Mouse (Mus musculus) macrophage (primary cell): ENCODE data around the gene Fh1. TPM values are rescaled to one million over a fixed set of nuclear protein-coding genes. Genes with fewer than 3 reads are reported as not detected.
A peak's percentile ranks its signal among the peaks of the same experiment; 100 is the strongest.

Experiments used
- H3K27ac ChIP-seq: fragments of 350-480 bp; formaldehyde crosslinking; 2 replicates; pipeline ENCODE4 v1.9.0; 2021
- H3K36me3 ChIP-seq: fragments of 350-480 bp; formaldehyde crosslinking; 2 replicates; pipeline ENCODE4 v1.9.0; 2021; ENCODE audit errors: inconsistent target
- H3K4me3 ChIP-seq: fragments of 350-480 bp; formaldehyde crosslinking; 2 replicates; pipeline ENCODE4 v1.9.0; 2021; ENCODE audit errors: inconsistent target
- H3K79me2 ChIP-seq: fragments of 350-480 bp; formaldehyde crosslinking; 2 replicates; pipeline ENCODE4 v1.9.0; 2021; ENCODE audit errors: inconsistent target
- WGBS: methylation state at CpG from one replicate; pipeline ENCODE4 v1.1.7; 2026; ENCODE audit warnings: inconsistent platforms; ENCODE audit not compliant: missing documents; 5-methylcytosine and 5-hydroxymethylcytosine counted together
- polyA plus RNA-seq: library from polyadenylated mRNA; stranded (reverse); fragments of 250-400 nt; gene quantifications from 3 replicates; pipeline ENCODE4 v1.2.4, GENCODE M21; 2018; ENCODE audit warnings: inconsistent platforms
- total RNA-seq, 78 experiments: library from RNA; depleted of rRNA; stranded (reverse); fragments of 250-400 nt; gene quantifications; 1 replicate in 9 of 78; 2 replicates in 24 of 78; 3 replicates in 43 of 78; 4 replicates in 2 of 78; pipeline ENCODE4 v1.2.4; 2018; ENCODE audit warnings: inconsistent platforms in 56 of 78

Gene Fh1
- 10 to 100 TPM in 17 of 26 experiments, 1 to 10 TPM in 9; 3.5 to 34.8 (median 13.5) TPM for total RNA-seq (2018; cell fraction: chromatin; rRNA removed)
- total RNA-seq (2018; cell fraction: cytosol; rRNA removed): 10 to 100 TPM; 17.4 to 50.6 (median 23.6) TPM
- total RNA-seq (2018; cell fraction: nucleus; rRNA removed): 10 to 100 TPM in 18 of 26 experiments, 1 to 10 TPM in 8; 6.5 to 31.6 (median 15.0) TPM
- polyA plus RNA-seq: 37.4 to 41.8 TPM (median 39.4 TPM) in 3 replicates

DNA sequence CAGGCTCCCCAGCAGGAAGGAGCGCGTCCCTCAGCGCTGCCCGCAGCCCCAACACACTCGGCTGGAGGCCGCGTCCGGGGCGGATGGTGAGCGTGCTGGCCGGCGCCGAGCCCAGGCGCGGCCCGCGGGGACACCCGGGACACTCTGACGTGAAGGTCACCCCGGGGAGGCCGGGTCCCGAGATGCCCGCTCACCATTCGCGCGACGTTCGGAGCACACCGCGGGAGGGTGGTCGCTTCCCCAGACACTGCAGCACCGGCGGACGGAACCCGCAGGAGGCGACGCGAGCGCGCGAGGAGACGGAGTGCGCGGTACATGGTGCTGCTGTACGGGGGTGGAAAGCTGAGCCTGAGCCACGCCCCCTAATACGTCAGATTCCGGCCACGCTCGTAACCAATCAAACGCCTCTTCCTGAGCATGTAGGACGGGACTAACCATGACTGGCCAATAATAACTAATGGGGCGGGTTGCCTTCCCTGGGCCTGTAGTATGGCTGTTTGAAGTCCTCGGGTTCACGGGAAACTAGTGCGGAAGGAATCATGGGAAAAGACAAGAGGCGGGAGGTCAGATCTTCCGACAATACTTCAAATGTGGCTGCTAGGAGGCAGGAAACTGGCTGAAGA, at the start of gene Fh1:
Fh1 (minus strand) TSS at position 379 of the 623 bp plus-strand sequence.
- peak within 1 kb of the TSS; percentile 71 for H3K27ac ChIP-seq
- peak within 1 kb of the TSS; percentile 77 for H3K4me3 ChIP-seq
- WGBS: 0% methylated on average over 55 of the region's 58 CpGs
- no peaks in the 10 kb centered on the region for H3K36me3 ChIP-seq
- H3K79me2 ChIP-seq: peaks cover 47% of the 10 kb centered on the region

GRCm38 (mm10) chr1:175675116-175675515, 49.7 kb upstream of the Fh1 start:
- no peaks in the 10 kb centered on the region for H3K36me3 ChIP-seq
- H3K79me2 ChIP-seq: no peaks in the 10 kb centered on the region
- no peak overlapping the region for H3K27ac ChIP-seq
- 91% methylated on average over 6 of the region's 6 CpGs for WGBS
- H3K4me3 ChIP-seq: no peak overlapping the region

GRCm38 (mm10) chr1:175673563-175674325, 48.3 kb upstream of the Fh1 start:
- Histone ChIP-seq H3K79me2 (no peaks in the 10 kb centered on the region), H3K4me3 (no peak overlapping the region), H3K36me3 (no peaks in the 10 kb centered on the region), H3K27ac (no peak overlapping the region)
- 74% methylated on average over 7 of the region's 7 CpGs for WGBS

DNA sequence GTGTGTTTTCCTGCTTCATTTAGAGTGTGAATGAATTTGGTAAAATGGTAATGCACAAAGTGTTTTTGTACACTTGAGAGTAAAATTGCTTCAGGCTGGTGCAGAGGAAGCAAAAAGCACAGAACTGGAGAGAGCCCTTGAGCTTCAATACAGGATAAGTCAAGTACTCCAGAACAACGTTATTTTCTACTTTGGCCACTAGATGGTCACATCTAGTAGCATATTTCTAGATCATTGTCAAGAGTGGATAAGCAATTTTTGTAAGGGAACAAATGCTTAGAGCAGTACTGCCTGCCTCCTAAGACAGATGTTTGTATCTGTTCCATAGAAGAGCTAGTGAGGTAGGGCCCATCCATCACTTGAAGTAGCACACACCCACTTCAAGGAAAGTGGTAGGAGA, 46.2 kb upstream of the Fh1 start:
- Histone ChIP-seq H3K36me3 (no peaks in the 10 kb centered on the region), H3K4me3 (no peak overlapping the region), H3K79me2 (no peaks in the 10 kb centered on the region), H3K27ac (no peak overlapping the region)
- 5% methylated on average over 1 of the region's 1 CpGs for WGBS

- no peak overlapping the region for H3K4me3 ChIP-seq
- WGBS: 75% methylated on average over 7 of the region's 7 CpGs
Observed at GRCm38 (mm10) chr1:175670042-175670441, 44.6 kb upstream of the Fh1 start.

GRCm38 (mm10) chr1:175669456-175669855, 44.0 kb upstream of the Fh1 start:
- H3K4me3 ChIP-seq: no peak overlapping the region
- no peaks in the 10 kb centered on the region for H3K36me3 ChIP-seq
- H3K79me2 ChIP-seq: no peaks in the 10 kb centered on the region
- no peak overlapping the region for H3K27ac ChIP-seq
- WGBS: 84% methylated on average over 3 of the region's 3 CpGs

More at GRCm38 (mm10) chr1:175670042-175670441, 44.6 kb upstream of the Fh1 start:
- H3K36me3 ChIP-seq: no peaks in the 10 kb centered on the region
- no peaks in the 10 kb centered on the region for H3K79me2 ChIP-seq
- H3K27ac ChIP-seq: no peak overlapping the region

DNA sequence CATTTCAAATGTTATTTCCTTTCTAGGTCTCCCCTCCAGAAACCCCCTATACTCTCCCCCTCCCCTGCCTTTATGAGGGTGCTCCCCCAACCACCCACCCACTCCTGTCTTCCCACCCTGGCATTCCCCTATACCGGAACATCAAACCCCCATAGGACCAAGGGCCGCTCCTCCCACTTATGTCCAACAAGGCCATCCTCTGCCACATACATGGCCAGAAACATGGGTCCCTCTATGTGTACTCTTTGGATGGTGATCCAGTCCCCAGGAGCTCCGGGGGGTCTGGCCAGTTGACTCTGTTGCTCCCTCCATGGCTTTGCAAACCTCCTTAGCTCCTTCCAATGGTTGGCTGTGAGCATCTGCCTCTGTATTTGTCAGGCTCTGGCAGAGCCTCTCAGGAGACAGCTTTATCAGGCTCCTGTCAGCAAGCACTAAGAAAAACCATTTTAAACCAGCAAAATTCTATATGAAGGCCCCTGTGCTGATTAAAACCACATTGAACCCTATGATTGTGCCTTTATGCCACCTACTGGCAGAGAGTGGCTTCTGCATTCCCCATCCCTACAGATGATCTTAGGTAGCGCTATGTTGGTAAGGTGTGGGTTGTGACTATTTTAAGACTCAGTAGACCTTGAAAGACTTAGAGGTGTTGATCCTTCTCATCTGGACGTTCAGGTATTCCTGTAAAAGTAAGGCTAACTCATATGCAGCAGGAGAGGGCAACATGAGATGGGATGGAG, 43.4 kb upstream of the Fh1 start:
- Histone ChIP-seq H3K36me3 (no peaks in the 10 kb centered on the region), H3K27ac (no peak overlapping the region), H3K4me3 (no peak overlapping the region), H3K79me2 (no peaks in the 10 kb centered on the region)
- 73% methylated on average over 4 of the region's 5 CpGs for WGBS

GRCm38 (mm10) chr1:175659900-175660299, 34.5 kb upstream of the Fh1 start:
- Histone ChIP-seq H3K4me3 (no peak overlapping the region), H3K27ac (peak overlapping the region; percentile 41), H3K36me3 (no peaks in the 10 kb centered on the region), H3K79me2 (no peaks in the 10 kb centered on the region)
- 3% methylated on average over 4 of the region's 4 CpGs for WGBS

DNA sequence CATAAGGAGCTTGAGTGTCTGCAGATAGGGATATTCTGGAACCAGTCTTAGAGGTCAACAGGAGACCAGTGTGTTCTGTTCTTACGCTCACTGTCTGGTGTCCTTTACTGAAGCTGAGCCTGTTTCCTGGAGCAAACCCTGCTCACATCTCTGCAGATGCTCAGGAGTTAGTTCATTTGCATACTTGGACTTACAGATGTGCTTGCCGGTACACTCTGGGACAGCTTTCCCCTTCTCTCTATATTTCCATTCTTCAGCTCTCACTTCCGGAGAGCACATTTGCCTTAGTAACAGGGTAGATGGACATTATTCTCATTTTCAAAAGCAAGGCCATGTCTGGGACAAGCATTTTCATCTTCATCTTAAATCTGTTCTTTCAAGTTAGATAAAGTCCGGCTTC, 23.2 kb upstream of the Fh1 start:
- 98% methylated on average over 4 of the region's 4 CpGs for WGBS
- Histone ChIP-seq H3K27ac (no peak overlapping the region), H3K36me3 (no peaks in the 10 kb centered on the region), H3K4me3 (no peak overlapping the region), H3K79me2 (no peaks in the 10 kb centered on the region)

DNA sequence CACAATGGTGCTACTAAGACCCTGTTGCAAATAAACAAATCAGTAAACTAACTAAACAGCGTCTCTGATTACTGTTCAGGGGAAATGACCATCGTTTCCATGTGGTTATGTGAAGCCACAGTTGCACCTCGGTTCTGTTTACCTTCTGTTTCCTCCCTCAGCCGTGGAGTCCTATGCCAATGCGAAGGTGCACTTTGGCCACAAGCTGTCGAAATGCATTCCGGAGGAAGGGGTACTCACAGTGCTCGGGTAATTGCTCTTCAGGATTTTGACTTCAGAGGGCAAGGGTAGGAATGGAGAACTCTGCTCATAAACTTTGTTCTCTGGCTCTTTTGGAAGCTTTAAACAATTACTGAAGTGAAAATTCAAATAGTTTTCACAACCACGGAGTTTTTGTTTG, 21.5 kb upstream of the Fh1 start:
- Histone ChIP-seq H3K27ac (no peak overlapping the region), H3K36me3 (no peaks in the 10 kb centered on the region), H3K79me2 (no peaks in the 10 kb centered on the region), H3K4me3 (no peak overlapping the region)
- WGBS: 19% methylated on average over 9 of the region's 9 CpGs

DNA sequence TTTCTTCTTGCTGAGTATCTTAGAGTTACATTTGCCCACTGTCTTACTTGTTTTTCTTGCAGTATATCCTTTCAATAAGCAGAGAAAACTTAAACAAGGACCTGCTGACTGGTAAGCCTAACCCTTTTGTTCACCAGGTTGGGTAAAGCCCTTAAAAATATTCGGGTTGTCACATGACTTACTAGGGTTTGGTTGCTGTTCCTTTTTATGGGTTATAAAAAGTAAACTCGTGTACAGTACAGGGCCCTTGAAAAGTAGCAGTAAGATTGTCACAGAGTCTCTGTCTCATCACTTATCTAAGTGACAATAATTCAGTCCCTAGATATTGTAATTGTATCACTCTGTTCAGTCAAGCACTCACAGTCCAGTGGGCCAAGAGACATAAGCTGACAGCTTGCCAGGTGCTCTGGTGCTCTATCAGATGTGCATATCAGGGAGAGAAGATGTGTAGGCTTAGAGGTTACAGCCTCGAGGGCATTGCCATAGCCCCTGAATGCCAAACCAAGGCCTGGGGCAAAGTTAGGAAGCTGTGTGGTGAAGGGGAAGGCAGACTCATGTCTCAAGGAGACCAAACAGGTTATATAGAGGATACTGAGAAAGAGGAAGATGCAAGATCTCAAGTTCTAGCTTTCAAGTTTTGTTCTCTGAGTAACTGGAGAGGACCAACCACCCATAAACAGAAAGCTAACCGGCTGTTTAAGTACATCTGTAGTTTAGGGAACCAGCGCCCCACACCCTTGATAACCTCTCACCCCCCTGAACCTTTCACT, 18.2 kb upstream of the Fh1 start:
- Histone ChIP-seq H3K27ac (no peak overlapping the region), H3K4me3 (no peak overlapping the region), H3K79me2 (no peaks in the 10 kb centered on the region), H3K36me3 (no peaks in the 10 kb centered on the region)
- WGBS: 26% methylated on average over 5 of the region's 5 CpGs

- Histone ChIP-seq H3K27ac (peak overlapping the region; percentile 70), H3K4me3 (no peak overlapping the region), H3K79me2 (no peaks in the 10 kb centered on the region), H3K36me3 (no peaks in the 10 kb centered on the region)
- WGBS: 44% methylated on average over 6 of the region's 6 CpGs
Observed at GRCm38 (mm10) chr1:175640435-175641150, 15.2 kb upstream of the Fh1 start.

GRCm38 (mm10) chr1:175639072-175639471, 13.6 kb upstream of the Fh1 start:
- no peaks in the 10 kb centered on the region for H3K36me3 ChIP-seq
- peak overlapping the region; percentile 70 for H3K27ac ChIP-seq
- 86% methylated on average over 7 of the region's 7 CpGs for WGBS
- no peaks in the 10 kb centered on the region for H3K79me2 ChIP-seq
- no peak overlapping the region for H3K4me3 ChIP-seq
